Mouse (Mus musculus) CH12.LX (cell line): ENCODE data around the gene Ccnd3. TPM values are rescaled to one million over a fixed set of nuclear protein-coding genes. Genes with fewer than 3 reads are reported as not detected.

Source experiments
- DNase-seq: peaks from one replicate; pipeline ENCODE4 v3.0.0-alpha.2; 2013; ENCODE audit errors: extremely low read depth
- H3K27ac ChIP-seq: 2 replicates; pipeline ENCODE4 v1.5.1; 2012; ENCODE audit warnings: low read depth, mild to moderate bottlenecking, control low read depth, moderate library complexity; ENCODE audit not compliant: insufficient read depth
- H3K27me3 ChIP-seq: replicated peaks from 2 replicates; pipeline ENCODE3; 2012; ENCODE audit warnings: inconsistent platforms
- H3K36me3 ChIP-seq, 2 experiments: replicated peaks in 1 of 2; 2 replicates each; pipeline versions ENCODE3 to v1.6.1; 2012; ENCODE audit warnings: inconsistent platforms in 1 of 2, low read length in 1 of 2, mild to moderate bottlenecking in 1 of 2, mixed read lengths in 1 of 2, moderate library complexity in 1 of 2; ENCODE audit not compliant: control insufficient read depth in 1 of 2, insufficient read depth in 1 of 2
- H3K4me1 ChIP-seq, 2 experiments: 2 replicates each; pipeline ENCODE4 v1.6.1; 2012; ENCODE audit warnings: inconsistent platforms in 1 of 2, moderate library complexity in 1 of 2; ENCODE audit not compliant: insufficient read depth in 2 of 2, control insufficient read depth in 1 of 2
- H3K4me2 ChIP-seq: 2 replicates; pipeline ENCODE4 v1.6.1; 2012; ENCODE audit warnings: low read depth, mild to moderate bottlenecking, control low read depth; ENCODE audit not compliant: poor library complexity, insufficient read depth, severe bottlenecking
- H3K4me3 ChIP-seq, 3 experiments: fragments of 150-350 bp in 1 of 3; sonication (generic) in 1 of 3; replicated peaks in 1 of 3; 2 replicates each; pipeline versions ENCODE3 to v1.5.1; 2011 to 2012; ENCODE audit warnings: low read depth in 2 of 3, low read length in 2 of 3, mild to moderate bottlenecking in 2 of 3, moderate library complexity in 2 of 3, control low read depth in 1 of 3, improper control_type of control experiment in 1 of 3, inconsistent platforms in 1 of 3, mixed read lengths in 1 of 3; ENCODE audit not compliant: poor library complexity in 1 of 3
- H3K79me2 ChIP-seq: replicated peaks from 2 replicates; pipeline ENCODE4 v1.6.1; 2012; ENCODE audit warnings: mild to moderate bottlenecking, moderate library complexity; ENCODE audit not compliant: control insufficient read depth, poor library complexity, insufficient read depth, severe bottlenecking; ENCODE audit errors: extremely low read depth
- H3K9ac ChIP-seq: 2 replicates; pipeline ENCODE4 v1.6.1; 2012; ENCODE audit warnings: low read depth, mild to moderate bottlenecking, control low read depth, moderate library complexity; ENCODE audit not compliant: insufficient read depth
- H3K9me3 ChIP-seq: replicated peaks from 2 replicates; pipeline ENCODE3; 2012; ENCODE audit warnings: low read length, inconsistent platforms, mixed read lengths
- BHLHE40 ChIP-seq: IDR thresholded peaks from 2 replicates; pipeline ENCODE4 v1.6.1; 2011; ENCODE audit warnings: mild to moderate bottlenecking, low read depth, low read length, improper control_type of control experiment
- CHD1 ChIP-seq: IDR thresholded peaks from 2 replicates; pipeline ENCODE4 v1.6.1; 2012; ENCODE audit warnings: low read depth, low read length, improper control_type of control experiment, inconsistent platforms
- CHD2 ChIP-seq: IDR thresholded peaks from 2 replicates; pipeline ENCODE4 v1.6.1; 2011; ENCODE audit warnings: low read length, improper control_type of control experiment
- E2F4 ChIP-seq: IDR thresholded peaks from 2 replicates; pipeline ENCODE4 v1.6.1; 2011; ENCODE audit warnings: low read depth, low read length, improper control_type of control experiment; ENCODE audit not compliant: insufficient replicate concordance
- ELF1 ChIP-seq: IDR thresholded peaks from 2 replicates; pipeline ENCODE4 v1.6.1; 2014; ENCODE audit warnings: low read depth, mild to moderate bottlenecking, inconsistent platforms, low read length, improper control_type of control experiment
- ETS1 ChIP-seq: conservative IDR thresholded peaks from 2 replicates; pipeline ENCODE4 v1.6.1; 2012; ENCODE audit warnings: low read depth, mild to moderate bottlenecking, inconsistent platforms, low read length, improper control_type of control experiment, moderate library complexity
- GABPA ChIP-seq: IDR thresholded peaks from 2 replicates; pipeline ENCODE4 v1.6.1; 2012; ENCODE audit warnings: low read depth, low read length, improper control_type of control experiment, inconsistent platforms; ENCODE audit not compliant: insufficient replicate concordance
- HCFC1 ChIP-seq: IDR thresholded peaks from 2 replicates; pipeline ENCODE4 v1.6.1; 2012; ENCODE audit warnings: low read depth, mild to moderate bottlenecking, inconsistent platforms, low read length, improper control_type of control experiment
- IRF4 ChIP-seq: IDR thresholded peaks from 2 replicates; pipeline ENCODE4 v1.6.1; 2014; ENCODE audit warnings: low read depth, mild to moderate bottlenecking, inconsistent platforms, low read length, improper control_type of control experiment
- JUN ChIP-seq: IDR thresholded peaks from 2 replicates; pipeline ENCODE4 v1.6.1; 2011; ENCODE audit warnings: low read depth, mild to moderate bottlenecking, low read length, improper control_type of control experiment, moderate library complexity; ENCODE audit not compliant: insufficient read depth
- KAT2A ChIP-seq: IDR thresholded peaks from 2 replicates; pipeline ENCODE4 v1.6.1; 2012; ENCODE audit warnings: low read length, improper control_type of control experiment, inconsistent platforms; ENCODE audit not compliant: insufficient replicate concordance
- MAFK ChIP-seq: IDR thresholded peaks from 2 replicates; pipeline ENCODE4 v1.6.1; 2011; ENCODE audit warnings: low read length, improper control_type of control experiment; ENCODE audit not compliant: insufficient replicate concordance
- MAX ChIP-seq: IDR thresholded peaks from 2 replicates; pipeline ENCODE4 v1.6.1; 2011; ENCODE audit warnings: low read length, improper control_type of control experiment
- MEF2A ChIP-seq: IDR thresholded peaks from 2 replicates; pipeline ENCODE4 v1.6.1; 2014; ENCODE audit warnings: low read depth, mild to moderate bottlenecking, inconsistent platforms, low read length, improper control_type of control experiment, borderline replicate concordance
- MXI1 ChIP-seq: IDR thresholded peaks from 2 replicates; pipeline ENCODE4 v1.6.1; 2011; ENCODE audit warnings: mild to moderate bottlenecking, low read depth, low read length, improper control_type of control experiment
- NRF1 ChIP-seq: IDR thresholded peaks from 2 replicates; pipeline ENCODE4 v1.6.1; 2014; ENCODE audit warnings: low read depth, mild to moderate bottlenecking, inconsistent platforms, low read length, improper control_type of control experiment, moderate library complexity
- POLR2AphosphoS2 ChIP-seq: IDR thresholded peaks from 2 replicates; pipeline ENCODE4 v1.6.1; 2011; ENCODE audit warnings: low read depth, low read length, improper control_type of control experiment
- RAD21 ChIP-seq: IDR thresholded peaks from 2 replicates; pipeline ENCODE4 v1.6.1; 2011; ENCODE audit warnings: low read depth, mild to moderate bottlenecking, low read length, improper control_type of control experiment, moderate library complexity
- SIN3A ChIP-seq: IDR thresholded peaks from 2 replicates; pipeline ENCODE4 v1.6.1; 2012; ENCODE audit warnings: low read length, improper control_type of control experiment, inconsistent platforms
- SMC3 ChIP-seq: IDR thresholded peaks from 2 replicates; pipeline ENCODE4 v1.6.1; 2011; ENCODE audit warnings: low read depth, low read length, improper control_type of control experiment
- TCF12 ChIP-seq: IDR thresholded peaks from 2 replicates; pipeline ENCODE4 v1.6.1; 2014; ENCODE audit warnings: low read depth, mild to moderate bottlenecking, inconsistent platforms, low read length, improper control_type of control experiment
- USF1 ChIP-seq: IDR thresholded peaks from 2 replicates; pipeline ENCODE4 v1.6.1; 2014; ENCODE audit warnings: low read depth, mild to moderate bottlenecking, inconsistent platforms, low read length, improper control_type of control experiment
- USF2 ChIP-seq: conservative IDR thresholded peaks from 2 replicates; pipeline ENCODE4 v1.6.1; 2011; ENCODE audit warnings: low read depth, low read length, improper control_type of control experiment
- ZC3H11A ChIP-seq: IDR thresholded peaks from 2 replicates; pipeline ENCODE4 v1.6.1; 2012; ENCODE audit warnings: low read depth, mild to moderate bottlenecking, inconsistent platforms, low read length, improper control_type of control experiment
- ZMIZ1 ChIP-seq: IDR thresholded peaks from 2 replicates; pipeline ENCODE4 v1.6.1; 2012; ENCODE audit warnings: low read depth, mild to moderate bottlenecking, inconsistent platforms, low read length, improper control_type of control experiment
- dilution Hi-C: fragments of 300-500 bp; cut with MboI; formaldehyde crosslinking; loops from 2 replicates; pipeline ENCODE4 v1.14.3; 2020; ENCODE audit warnings: low sequenced_read_pairs; ENCODE audit not compliant: extremely low pct_unique_long_range_greater_than_20kb, extremely low pct_ligation_motif_present
- in situ Hi-C: fragments of 300-500 bp; cut with MboI; formaldehyde crosslinking; loops from 3 replicates; pipeline ENCODE4 v1.14.3; 2019; ENCODE audit warnings: low sequenced_read_pairs, low pct_ligation_motif_present, low pct_unique_long_range_greater_than_20kb, mixed read lengths
- polyA plus RNA-seq: library from polyadenylated mRNA; unstranded; fragments of >175 nt; gene quantifications from 2 replicates; pipeline ENCODE4 v1.2.1, GENCODE M21; 2012; ENCODE audit warnings: low read depth; ENCODE audit not compliant: insufficient read length
- total RNA-seq, 2 experiments: library from RNA; depleted of rRNA; stranded (reverse); fragments of 300-350 nt in 1 of 2; fragments of >200 nt in 1 of 2; gene quantifications; 2 replicates each; pipeline ENCODE4 v1.2.3; 2012 to 2014

Ccnd3 gene
- total and polyA plus RNA-seq, 3 experiments, result 30.6 to 121 (median 48.7) TPM

GRCm38 (mm10) chr17:47458936-47459335, 45.9 kb upstream of the Ccnd3 start:
- DNase-seq, result no peak
- Histone ChIP-seq H3K79me2 (no peaks in the 10 kb centered on the region), H3K4me1 (peaks cover 18 to 47% of the 10 kb centered on the region in 2 experiments), H3K36me3 (no peaks in the 10 kb centered on the region), H3K27me3 (no peaks in the 10 kb centered on the region), H3K27ac (no peak overlapping the region), H3K4me3 (no peak overlapping the region), H3K4me2 (no peak overlapping the region), H3K9ac (no peak overlapping the region), H3K9me3 (no peaks in the 10 kb centered on the region)
- in situ Hi-C loops (no loop called here), dilution Hi-C loops (no loop called here)
- TF ChIP-seq HCFC1 (no peak), JUN (no peak), GABPA (no peak), KAT2A (no peak), CHD1 (no peak), NRF1 (no peak), CHD2 (no peak), SMC3 (no peak), IRF4 (no peak), MEF2A (no peak), MAX (no peak)

GRCm38 (mm10) chr17:47459341-47459919, 45.4 kb upstream of the Ccnd3 start:
- no peak overlapping the region for H3K9ac ChIP-seq
- TF ChIP-seq POLR2AphosphoS2 (no peak), ZC3H11A (no peak), USF1 (no peak), TCF12 (no peak), ZMIZ1 (no peak), ELF1 (no peak), MAFK (no peak), KAT2A (no peak), HCFC1 (no peak), IRF4 (no peak), BHLHE40 (no peak), SIN3A (no peak), MXI1 (no peak), ETS1 (no peak), USF2 (no peak), RAD21 (no peak), E2F4 (no peak)
- H3K4me2 ChIP-seq, result no peak overlapping the region
- no peaks in the 10 kb centered on the region for H3K36me3 ChIP-seq
- H3K9me3 ChIP-seq, result no peaks in the 10 kb centered on the region
- in situ Hi-C loops (no loop called here), dilution Hi-C loops (no loop called here)
- H3K27ac ChIP-seq, result no peak overlapping the region
- no peak for DNase-seq
- H3K4me3 ChIP-seq, result no peak overlapping the region
- no peaks in the 10 kb centered on the region for H3K79me2 ChIP-seq
- no peaks in the 10 kb centered on the region for H3K27me3 ChIP-seq
- H3K4me1 ChIP-seq, result peaks cover 18 to 46% of the 10 kb centered on the region in 2 experiments
